Mouse (Mus musculus) retina, postnatal 7 days (tissue): ENCODE data around the gene D430019H16Rik.

Experiments
- DNase-seq: peaks from one replicate; pipeline ENCODE4 v3.0.0-alpha.2; 2012; ENCODE audit warnings: low read depth, low spot score

The D430019H16Rik gene

GRCm38 (mm10) chr12:105453670-105454257 lies at the start of gene D430019H16Rik:
Gene D430019H16Rik, plus strand, starts transcription at chr12:105453856.
- no peak for DNase-seq

- DNase-seq: no peak
These were observed 47.6 kb upstream of the D430019H16Rik start for GRCm38 (mm10) chr12:105406008-105406407.

GRCm38 (mm10) chr12:105413909-105414308 lies 39.7 kb upstream of the D430019H16Rik start:
- no peak for DNase-seq

- DNase-seq: no peak
These were observed 33.2 kb upstream of the D430019H16Rik start for GRCm38 (mm10) chr12:105420476-105420875.

- DNase-seq: no peak
These were observed 27.1 kb upstream of the D430019H16Rik start for GRCm38 (mm10) chr12:105426541-105426940.

- peak; percentile 66 for DNase-seq
These were observed 26.5 kb upstream of the D430019H16Rik start for GRCm38 (mm10) chr12:105427039-105427757.

GRCm38 (mm10) chr12:105431872-105432271 lies 21.8 kb upstream of the D430019H16Rik start:
- no peak for DNase-seq

GRCm38 (mm10) chr12:105432807-105433206 lies 20.8 kb upstream of the D430019H16Rik start:
- DNase-seq: no peak

GRCm38 (mm10) chr12:105438259-105438658 lies 15.4 kb upstream of the D430019H16Rik start:
- no peak for DNase-seq

GRCm38 (mm10) chr12:105439976-105440375 lies 13.7 kb upstream of the D430019H16Rik start:
- no peak for DNase-seq

GRCm38 (mm10) chr12:105443569-105443968 lies 10.1 kb upstream of the D430019H16Rik start:
- DNase-seq: no peak

GRCm38 (mm10) chr12:105445767-105446166 lies 7.9 kb upstream of the D430019H16Rik start:
- no peak for DNase-seq

GRCm38 (mm10) chr12:105449239-105449638 lies 4.4 kb upstream of the D430019H16Rik start:
- DNase-seq: no peak

GRCm38 (mm10) chr12:105454258-105455062 lies 804 bp downstream of the D430019H16Rik start:
- no peak for DNase-seq

- DNase-seq: no peak
These were observed 1.5 kb downstream of the D430019H16Rik start for GRCm38 (mm10) chr12:105455063-105455559.

- no peak for DNase-seq
These were observed 5.1 kb downstream of the D430019H16Rik start for GRCm38 (mm10) chr12:105458791-105459190.

- DNase-seq: no peak
These were observed 7.4 kb downstream of the D430019H16Rik start for GRCm38 (mm10) chr12:105461066-105461465.

GRCm38 (mm10) chr12:105469026-105469425 lies 15.4 kb downstream of the D430019H16Rik start:
- no peak for DNase-seq

- no peak for DNase-seq
These were observed 21.7 kb downstream of the D430019H16Rik start for GRCm38 (mm10) chr12:105475230-105475911.

GRCm38 (mm10) chr12:105476453-105476852 lies 22.8 kb downstream of the D430019H16Rik start:
- no peak for DNase-seq

- no peak for DNase-seq
These were observed 23.3 kb downstream of the D430019H16Rik start for GRCm38 (mm10) chr12:105476993-105477392.

GRCm38 (mm10) chr12:105483503-105483902 lies 29.8 kb downstream of the D430019H16Rik start:
- no peak for DNase-seq
